Mouse (Mus musculus): Measurements from ENCODE around the gene Atf1.

- TF ChIP-seq POLR2A (IDR thresholded peaks at IDR 0.05; ENCODE audit: control insufficient read depth, low read depth, low read length) (no peak), CTCF (IDR thresholded peaks at IDR 0.05; ENCODE audit: control insufficient read depth, insufficient read depth, insufficient replicate concordance, low read depth, low read length) (no peak)
Measured at GRCm38 (mm10) chr15:100257305-100257704, 29.7 kb downstream of the Atf1 start.
